Mouse (Mus musculus) midbrain, postnatal 0 days (tissue): Measurements from ENCODE around the gene Cd69. TPM values are rescaled to one million over a fixed set of nuclear protein-coding genes. Genes with fewer than 3 reads are reported as not detected.

Experiments used
- ATAC-seq: fragments of 200-750 bp; cut with Nextera tagmentation; 2 replicates; pipeline ENCODE4 v1.8.0; 2017; ENCODE audit warnings: moderate number of reproducible peaks, mild to moderate bottlenecking, moderate TSS enrichment, moderate library complexity; ENCODE audit not compliant: low FRiP score
- DNase-seq: peaks from one replicate; pipeline ENCODE4 v3.0.0-alpha.2; 2015; ENCODE audit warnings: low spot score
- H3K27ac ChIP-seq: fragments of 300-500 bp; sonication (generic); 2 replicates; pipeline ENCODE4 v1.5.1; 2014; ENCODE audit warnings: low read depth, mild to moderate bottlenecking, low read length, mixed read lengths
- H3K27me3 ChIP-seq: fragments of 300-500 bp; sonication (generic); 2 replicates; pipeline ENCODE4 v1.6.1; 2014; ENCODE audit warnings: low read length, control low read depth, mixed read lengths; ENCODE audit not compliant: insufficient read depth
- H3K36me3 ChIP-seq: fragments of 300-500 bp; sonication (generic); 2 replicates; pipeline ENCODE4 v1.6.1; 2014; ENCODE audit warnings: low read length, control low read depth, mixed read lengths; ENCODE audit not compliant: insufficient read depth
- H3K4me1 ChIP-seq: fragments of 300-500 bp; sonication (generic); 2 replicates; pipeline ENCODE4 v1.6.1; 2014; ENCODE audit warnings: mild to moderate bottlenecking, control low read depth, antibody characterized with exemption, low read length, mixed read lengths; ENCODE audit not compliant: insufficient read depth
- H3K4me2 ChIP-seq: fragments of 300-500 bp; sonication (generic); 2 replicates; pipeline ENCODE4 v1.6.1; 2014; ENCODE audit warnings: low read depth, mild to moderate bottlenecking, low read length, mixed read lengths; ENCODE audit not compliant: poor library complexity, severe bottlenecking
- H3K4me3 ChIP-seq: fragments of 300-500 bp; sonication (generic); 2 replicates; pipeline ENCODE4 v1.5.1; 2014; ENCODE audit warnings: low read depth, mild to moderate bottlenecking, low read length, moderate library complexity
- H3K9ac ChIP-seq: fragments of 300-500 bp; sonication (generic); replicated peaks from 2 replicates; pipeline ENCODE4 v1.6.1; 2014; ENCODE audit warnings: mild to moderate bottlenecking, low read length, moderate library complexity, mixed read lengths; ENCODE audit not compliant: poor library complexity, severe bottlenecking
- H3K9me3 ChIP-seq: fragments of 300-500 bp; sonication (generic); 2 replicates; pipeline ENCODE4 v1.6.1; 2016; ENCODE audit warnings: low read length, control low read depth
- CTCF ChIP-seq: IDR thresholded peaks from 2 replicates; pipeline ENCODE4 v1.5.1; 2016; ENCODE audit warnings: antibody characterized with exemption, mild to moderate bottlenecking
- WGBS: fragments of 180-500 bp; shearing (Covaris S2); extraction: QIAGEN DNeasy Blood & Tissue Kit; methylation state at CpG from one replicate; pipeline ENCODE4 v1.1.7; 2014; 5-methylcytosine and 5-hydroxymethylcytosine counted together
- polyA plus RNA-seq: library from polyadenylated mRNA; unstranded; fragments of >200 nt; fragmentation: Nextera tagmentation; extraction: Ambion mirVana; gene quantifications from 2 replicates; pipeline ENCODE4 v1.2.1, GENCODE M21; 2015
- total RNA-seq: library from RNA; depleted of rRNA; stranded (reverse); fragments of >200 nt; gene quantifications from 2 replicates; pipeline ENCODE4 v1.2.3, GENCODE M21; 2014

Cd69 gene
- total and polyA plus RNA-seq, 2 experiments from 2014 or later, result not detected

DNA sequence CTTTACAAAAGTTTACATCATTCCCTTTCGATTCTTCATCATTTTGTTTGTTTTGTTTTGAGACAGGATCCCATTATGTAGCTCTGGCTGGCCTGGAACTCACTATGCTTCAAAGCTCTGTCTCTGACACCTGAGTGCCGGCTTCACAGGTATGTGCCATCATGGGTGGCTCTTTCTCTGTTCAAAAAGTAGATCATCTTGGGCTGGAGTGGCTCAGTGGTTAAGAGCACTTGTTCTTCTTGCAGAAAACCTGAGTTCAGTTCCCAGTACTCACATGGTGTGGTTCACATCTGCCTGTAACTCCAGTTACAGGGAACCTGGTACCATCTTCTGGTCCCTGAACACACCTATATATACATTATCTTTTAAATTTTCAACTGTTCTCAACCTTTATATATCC is 50.2 kb downstream of the Cd69 start:
- H3K27ac ChIP-seq, result no peak overlapping the region
- no peaks in the 10 kb centered on the region for H3K4me1 ChIP-seq
- no peaks in the 10 kb centered on the region for H3K27me3 ChIP-seq
- H3K36me3 ChIP-seq, result no peaks in the 10 kb centered on the region
- H3K4me3 ChIP-seq, result no peak overlapping the region
- H3K9ac ChIP-seq, result no peak overlapping the region
- no peaks in the 10 kb centered on the region for H3K9me3 ChIP-seq
- ATAC-seq, result no peak
- no peak overlapping the region for H3K4me2 ChIP-seq
- 71% methylated on average over 2 of the region's 2 CpGs for WGBS
- no peak for DNase-seq
- no peak for TF ChIP-seq CTCF

DNA sequence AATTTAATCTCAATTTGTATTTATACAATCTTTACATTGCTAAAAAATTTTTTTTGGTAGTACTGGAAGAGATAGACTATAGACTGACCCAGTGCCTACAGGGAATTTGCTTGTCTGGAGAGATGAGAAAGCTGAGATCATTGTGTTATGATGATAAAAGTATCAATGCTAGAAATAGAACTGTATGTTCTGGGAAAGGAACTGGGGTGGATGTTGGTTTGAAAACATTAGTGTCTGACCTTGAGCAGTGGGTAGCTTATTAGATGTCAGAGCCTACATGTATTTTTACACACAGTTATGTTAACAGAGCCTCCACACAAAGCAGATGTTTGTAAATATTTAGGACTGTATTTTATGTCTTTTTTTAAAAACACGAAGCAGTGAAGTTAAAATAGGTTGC is 51.1 kb downstream of the Cd69 start:
- ATAC-seq (no peak), DNase-seq (no peak)
- Histone ChIP-seq H3K4me3 (no peak overlapping the region), H3K27me3 (no peaks in the 10 kb centered on the region), H3K9ac (no peak overlapping the region), H3K4me2 (no peak overlapping the region), H3K27ac (no peak overlapping the region), H3K4me1 (no peaks in the 10 kb centered on the region), H3K36me3 (no peaks in the 10 kb centered on the region), H3K9me3 (no peaks in the 10 kb centered on the region)
- no peak for TF ChIP-seq CTCF
- 75% methylated on average over 1 of the region's 1 CpGs for WGBS

DNA sequence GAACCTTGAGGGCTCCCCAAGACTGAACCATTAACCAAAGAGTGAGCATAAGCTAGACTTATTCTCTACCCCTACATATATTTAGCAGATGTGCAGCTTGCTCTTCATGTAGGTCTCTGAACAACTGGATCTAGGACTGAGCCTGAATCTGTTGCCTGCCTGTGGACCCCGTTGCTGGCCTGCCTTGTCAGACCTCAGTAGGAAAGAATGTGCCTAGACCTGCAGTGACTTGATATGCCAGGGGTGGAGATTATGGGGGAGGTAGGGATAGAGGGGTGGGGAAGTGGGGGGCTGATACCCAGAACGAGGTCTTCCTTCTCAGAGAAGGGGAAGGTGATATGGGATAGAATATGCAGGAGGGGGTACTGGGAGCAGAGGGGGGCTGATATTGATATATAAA is 51.6 kb downstream of the Cd69 start:
- Histone ChIP-seq H3K4me1 (no peaks in the 10 kb centered on the region), H3K36me3 (no peaks in the 10 kb centered on the region), H3K27me3 (no peaks in the 10 kb centered on the region), H3K9me3 (no peaks in the 10 kb centered on the region), H3K4me2 (no peak overlapping the region), H3K4me3 (no peak overlapping the region), H3K27ac (no peak overlapping the region), H3K9ac (no peak overlapping the region)
- WGBS, result 72% methylated on average over 2 of the region's 2 CpGs
- no peak for DNase-seq
- ATAC-seq, result no peak
- no peak for TF ChIP-seq CTCF

DNA sequence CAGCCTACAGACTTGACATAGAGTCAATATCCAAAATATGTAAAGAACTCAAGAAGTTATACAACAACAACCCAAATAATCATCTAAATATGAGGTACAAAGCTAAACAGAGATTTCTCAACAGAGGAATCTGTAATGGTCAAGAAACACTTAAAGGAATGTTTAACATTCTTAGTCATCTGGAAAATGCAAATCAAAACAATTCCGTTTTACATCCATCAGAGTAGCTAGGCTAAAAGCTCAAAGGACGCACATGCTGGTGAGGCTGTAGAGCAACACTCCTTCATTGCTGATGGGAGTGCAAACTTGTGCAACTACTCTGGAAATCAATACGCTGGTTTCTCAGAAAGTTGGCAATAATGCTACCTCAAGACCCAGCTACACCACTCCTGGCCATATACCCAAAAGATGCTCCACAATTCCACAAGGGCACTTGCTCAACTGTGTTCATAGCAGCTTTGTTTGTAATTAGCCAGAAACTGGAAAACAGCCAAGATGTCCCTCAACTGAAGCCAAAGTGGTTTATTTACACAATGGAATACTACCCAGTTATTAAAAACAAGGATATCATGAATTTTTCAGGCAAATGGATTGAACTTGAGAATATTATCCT is 52.9 kb downstream of the Cd69 start:
- Histone ChIP-seq H3K9me3 (no peaks in the 10 kb centered on the region), H3K36me3 (no peaks in the 10 kb centered on the region), H3K27me3 (no peaks in the 10 kb centered on the region), H3K4me1 (no peaks in the 10 kb centered on the region), H3K4me2 (no peak overlapping the region), H3K4me3 (no peak overlapping the region), H3K9ac (no peak overlapping the region), H3K27ac (no peak overlapping the region)
- WGBS, result 89% methylated on average over 3 of the region's 3 CpGs
- DNase-seq, result no peak
- no peak for ATAC-seq
- TF ChIP-seq CTCF, result no peak

DNA sequence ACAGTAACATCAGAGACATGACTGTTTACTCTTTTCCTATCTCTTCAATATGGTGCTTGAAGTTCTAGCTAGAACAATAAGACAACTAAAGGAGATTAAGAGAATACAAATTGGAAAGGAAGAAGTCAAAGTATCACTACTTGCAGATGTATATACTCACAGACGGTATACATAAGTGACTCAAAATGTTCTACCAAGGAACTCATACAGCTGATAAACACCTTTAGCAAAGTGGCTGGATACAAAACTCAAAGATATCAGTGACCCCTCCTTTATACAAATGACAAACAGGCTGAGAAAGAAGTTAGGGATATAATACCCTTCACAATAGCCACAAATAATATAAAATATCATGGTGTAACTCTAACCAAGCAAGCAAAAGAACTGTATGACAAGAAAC is 54.2 kb downstream of the Cd69 start:
- Histone ChIP-seq H3K9ac (no peak overlapping the region), H3K27me3 (no peaks in the 10 kb centered on the region), H3K36me3 (no peaks in the 10 kb centered on the region), H3K4me3 (no peak overlapping the region), H3K9me3 (no peaks in the 10 kb centered on the region), H3K27ac (no peak overlapping the region), H3K4me2 (no peak overlapping the region), H3K4me1 (no peaks in the 10 kb centered on the region)
- WGBS, result 95% methylated on average over 1 of the region's 1 CpGs
- DNase-seq (no peak), ATAC-seq (no peak)
- TF ChIP-seq CTCF, result no peak

DNA sequence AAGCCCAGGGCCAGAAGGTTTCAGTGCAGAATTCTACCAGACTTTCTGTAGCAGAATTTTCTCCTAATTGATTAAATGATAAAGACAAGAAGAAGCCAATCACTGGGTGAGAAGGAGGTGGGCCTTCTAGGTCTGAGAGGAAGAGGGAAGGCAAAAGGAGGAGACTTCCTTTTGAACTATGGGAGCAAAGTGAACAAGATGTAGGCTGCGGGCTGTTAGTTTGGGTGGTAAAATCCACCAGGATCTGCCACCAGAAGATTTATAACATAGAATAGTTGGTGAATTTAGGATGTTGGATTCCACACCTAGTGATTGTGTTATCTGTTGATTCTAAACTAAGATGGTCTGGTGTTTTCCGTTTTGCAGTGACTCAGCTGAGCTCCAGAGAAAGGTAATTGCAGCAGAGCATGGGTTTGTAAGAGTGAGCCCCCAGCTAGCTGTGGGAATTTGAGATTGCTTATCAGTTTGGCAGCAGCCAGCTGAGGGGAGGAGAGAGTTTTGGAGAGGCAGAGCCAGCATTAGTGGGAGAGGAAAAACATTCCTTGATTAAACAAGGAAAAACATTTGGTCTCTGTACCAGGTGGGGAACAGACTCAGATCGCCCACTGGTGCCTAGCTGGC is 55.2 kb downstream of the Cd69 start:
- Histone ChIP-seq H3K4me3 (no peak overlapping the region), H3K9me3 (no peaks in the 10 kb centered on the region), H3K27ac (no peak overlapping the region), H3K27me3 (no peaks in the 10 kb centered on the region), H3K9ac (no peak overlapping the region), H3K36me3 (no peaks in the 10 kb centered on the region), H3K4me2 (no peak overlapping the region), H3K4me1 (no peaks in the 10 kb centered on the region)
- DNase-seq, result no peak
- ATAC-seq, result no peak
- TF ChIP-seq CTCF, result no peak
- WGBS, result 85% methylated on average over 3 of the region's 3 CpGs
